Mouse (Mus musculus) liver, adult 2 months (tissue): ENCODE data around the gene Ddx31. TPM values are rescaled to one million over a fixed set of nuclear protein-coding genes. Genes with fewer than 3 reads are reported as not detected.

Experiments used
- DNase-seq: peaks from one replicate; pipeline ENCODE4 v3.0.0-alpha.2; 2011; ENCODE audit warnings: low read depth, low spot score; ENCODE audit errors: extremely low read depth
- H3K27ac ChIP-seq: fragments of 200-500 bp; replicated peaks from 2 replicates; pipeline ENCODE4 v1.5.1; 2012; ENCODE audit warnings: low read depth, mild to moderate bottlenecking, control low read depth, inconsistent platforms, low read length; ENCODE audit not compliant: insufficient read depth
- H3K27me3 ChIP-seq: fragments of 200-500 bp; 2 replicates; pipeline ENCODE4 v1.6.1; 2012; ENCODE audit warnings: mild to moderate bottlenecking, moderate library complexity, low read length, inconsistent platforms; ENCODE audit not compliant: control insufficient read depth, insufficient read depth
- H3K36me3 ChIP-seq: fragments of 200-500 bp; 2 replicates; pipeline ENCODE4 v1.6.1; 2012; ENCODE audit warnings: low read length, inconsistent platforms; ENCODE audit not compliant: control insufficient read depth, insufficient read depth
- H3K4me1 ChIP-seq: fragments of 200-500 bp; 2 replicates; pipeline ENCODE4 v1.6.1; 2011; ENCODE audit warnings: low read length; ENCODE audit not compliant: control insufficient read depth, insufficient read depth
- H3K4me3 ChIP-seq: fragments of 200-500 bp; 2 replicates; pipeline ENCODE4 v1.5.1; 2011; ENCODE audit warnings: low read depth, mild to moderate bottlenecking, control low read depth, low read length, moderate library complexity; ENCODE audit not compliant: insufficient read depth
- H3K79me2 ChIP-seq: fragments of 200-500 bp; 2 replicates; pipeline ENCODE4 v1.6.1; 2012; ENCODE audit warnings: inconsistent platforms, mild to moderate bottlenecking, low read length, moderate library complexity; ENCODE audit not compliant: control insufficient read depth, insufficient read depth
- H3K9ac ChIP-seq: fragments of 200-500 bp; 2 replicates; pipeline ENCODE4 v1.6.1; 2012; ENCODE audit warnings: low read depth, mild to moderate bottlenecking, control low read depth, inconsistent platforms, low read length
- CTCF ChIP-seq: fragments of 200-500 bp; IDR thresholded peaks from 2 replicates; pipeline ENCODE4 v1.5.1; 2011; ENCODE audit warnings: low read depth, low read length, control low read depth
- POLR2A ChIP-seq: fragments of 200-500 bp; IDR thresholded peaks from 2 replicates; pipeline ENCODE4 v1.6.1; 2011; ENCODE audit warnings: low read length, control low read depth; ENCODE audit not compliant: insufficient read depth; ENCODE audit errors: extremely low read depth
- WGBS: fragments of 180-500 bp; shearing (Covaris S2); methylation state at CpG from one replicate; pipeline ENCODE4 v1.1.7; 2018; 5-methylcytosine and 5-hydroxymethylcytosine counted together
- polyA plus RNA-seq: library from polyadenylated mRNA; depleted of rRNA; stranded (reverse); fragments of >200 nt; gene quantifications from 2 replicates; pipeline ENCODE4 v1.2.3, GENCODE M21; 2012
- total RNA-seq: library from RNA; depleted of rRNA; stranded (reverse); fragments of >200 nt; gene quantifications from 2 replicates; pipeline ENCODE4 v1.2.3, GENCODE M21; 2014

Ddx31 gene
- total and polyA plus RNA-seq, 2 experiments: 2.5 to 4.2 TPM

- H3K36me3 ChIP-seq: no peaks in the 10 kb centered on the region
- 56% methylated on average over 3 of the region's 3 CpGs for WGBS
- H3K27ac ChIP-seq: no peak overlapping the region
- no peaks in the 10 kb centered on the region for H3K79me2 ChIP-seq
- H3K27me3 ChIP-seq: no peaks in the 10 kb centered on the region
- no peak overlapping the region for H3K9ac ChIP-seq
- no peak for DNase-seq
- no peak for TF ChIP-seq POLR2A
- no peak for TF ChIP-seq CTCF
- H3K4me1 ChIP-seq: no peaks in the 10 kb centered on the region; the same call in 1 of the 2 replicates
- H3K4me3 ChIP-seq: no peak overlapping the region
Measured at GRCm38 (mm10) chr2:28798390-28798789, 41.8 kb upstream of the Ddx31 start.

GRCm38 (mm10) chr2:28799575-28799974 is 40.6 kb upstream of the Ddx31 start:
- H3K9ac ChIP-seq: no peak overlapping the region
- no peak overlapping the region for H3K27ac ChIP-seq
- no peaks in the 10 kb centered on the region for H3K36me3 ChIP-seq
- no peaks in the 10 kb centered on the region; the same call in 1 of the 2 replicates for H3K4me1 ChIP-seq
- H3K79me2 ChIP-seq: no peaks in the 10 kb centered on the region
- H3K4me3 ChIP-seq: no peak overlapping the region
- 34% methylated on average over 2 of the region's 2 CpGs for WGBS
- H3K27me3 ChIP-seq: no peaks in the 10 kb centered on the region
- DNase-seq: no peak
- TF ChIP-seq CTCF: no peak
- no peak for TF ChIP-seq POLR2A

- Histone ChIP-seq H3K79me2 (no peaks in the 10 kb centered on the region), H3K27ac (no peak overlapping the region), H3K27me3 (no peaks in the 10 kb centered on the region; the same call in 1 of the 2 replicates), H3K9ac (no peak overlapping the region), H3K4me3 (no peak overlapping the region), H3K36me3 (no peaks in the 10 kb centered on the region), H3K4me1 (no peaks in the 10 kb centered on the region; the same call in 1 of the 2 replicates)
- no peak for TF ChIP-seq CTCF
- no peak for TF ChIP-seq POLR2A
- no peak for DNase-seq
- WGBS: 81% methylated on average over 7 of the region's 7 CpGs
Measured at GRCm38 (mm10) chr2:28803406-28803805, 36.8 kb upstream of the Ddx31 start.

- Histone ChIP-seq H3K36me3 (no peaks in the 10 kb centered on the region), H3K4me3 (no peak overlapping the region)
- 86% methylated on average over 6 of the region's 6 CpGs for WGBS
Measured at GRCm38 (mm10) chr2:28808841-28809240, 31.4 kb upstream of the Ddx31 start.

DNA sequence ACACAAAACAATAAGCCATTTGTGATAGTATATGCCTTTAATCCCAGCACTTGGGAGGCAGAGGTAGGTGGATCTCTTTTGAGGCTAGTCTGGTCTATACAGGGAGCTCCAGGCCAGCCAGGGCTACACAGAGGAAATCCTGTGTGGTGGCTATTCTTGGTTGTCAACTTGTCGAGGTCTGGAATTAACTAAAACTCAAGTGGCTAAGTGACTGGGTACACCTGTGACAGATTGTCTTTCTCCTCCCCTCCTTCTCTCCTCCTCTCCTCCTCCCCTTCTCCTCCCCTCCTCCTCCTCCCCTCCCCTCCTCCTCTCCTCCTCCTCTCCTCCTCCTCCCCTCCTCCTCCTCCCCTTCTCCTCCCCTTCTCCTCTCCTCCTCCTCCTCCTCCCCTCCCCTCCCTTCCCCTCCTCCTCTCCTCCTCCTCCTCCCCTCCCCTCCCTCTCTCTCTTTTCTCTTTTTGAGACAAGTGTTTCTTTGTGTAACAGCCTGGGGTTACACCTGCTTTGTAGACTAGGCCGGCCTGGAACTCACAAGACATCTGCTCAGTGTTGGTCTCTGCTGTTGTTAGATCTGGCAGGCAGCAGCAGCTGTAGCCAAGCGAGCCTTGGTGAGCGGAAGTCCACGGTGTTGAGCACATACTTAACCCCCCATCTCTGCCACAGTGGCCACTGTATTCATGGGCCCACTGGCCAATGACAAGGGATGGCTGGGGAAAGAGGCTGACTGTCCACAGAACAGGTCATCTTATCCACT is 29.8 kb upstream of the Ddx31 start:
- H3K27me3 ChIP-seq: no peaks in the 10 kb centered on the region
- 83% methylated on average over 5 of the region's 5 CpGs for WGBS
- no peak overlapping the region for H3K4me3 ChIP-seq
- H3K4me1 ChIP-seq: no peaks in the 10 kb centered on the region
- H3K27ac ChIP-seq: no peak overlapping the region
- TF ChIP-seq POLR2A: no peak
- no peak for TF ChIP-seq CTCF
- H3K9ac ChIP-seq: no peak overlapping the region
- H3K36me3 ChIP-seq: no peaks in the 10 kb centered on the region
- DNase-seq: no peak
- H3K79me2 ChIP-seq: no peaks in the 10 kb centered on the region

More at GRCm38 (mm10) chr2:28808841-28809240, 31.4 kb upstream of the Ddx31 start:
- H3K27ac ChIP-seq: no peak overlapping the region
- no peaks in the 10 kb centered on the region for H3K79me2 ChIP-seq
- H3K9ac ChIP-seq: no peak overlapping the region
- DNase-seq: no peak
- TF ChIP-seq CTCF: no peak
- TF ChIP-seq POLR2A: no peak
- no peaks in the 10 kb centered on the region for H3K4me1 ChIP-seq
- no peaks in the 10 kb centered on the region; the same call in 1 of the 2 replicates for H3K27me3 ChIP-seq

- H3K79me2 ChIP-seq: no peaks in the 10 kb centered on the region
- no peaks in the 10 kb centered on the region for H3K27me3 ChIP-seq
- TF ChIP-seq POLR2A (no peak), CTCF (no peak)
- peaks cover 3% of the 10 kb centered on the region; the same call in 1 of the 2 replicates for H3K36me3 ChIP-seq
- no peak overlapping the region for H3K4me3 ChIP-seq
- H3K4me1 ChIP-seq: no peaks in the 10 kb centered on the region
- no peak overlapping the region for H3K9ac ChIP-seq
- DNase-seq: no peak
- no peak overlapping the region for H3K27ac ChIP-seq
- WGBS: 61% methylated on average over 4 of the region's 4 CpGs
Measured at GRCm38 (mm10) chr2:28818866-28819265, 21.3 kb upstream of the Ddx31 start.
